Mouse (Mus musculus) ES-Bruce4 (cell line): ENCODE data around the gene Spata31d1d.

Experiments
- CTCF ChIP-seq: IDR thresholded peaks from one replicate; pipeline ENCODE4 v1.8.1; 2011; ENCODE audit warnings: low read depth, low read length
- EP300 ChIP-seq: IDR thresholded peaks from 2 replicates; pipeline ENCODE4 v1.6.1; 2011; ENCODE audit warnings: low read depth, low read length; ENCODE audit not compliant: insufficient read depth
- POLR2A ChIP-seq: IDR thresholded peaks from one replicate; pipeline ENCODE4 v1.8.1; 2011; ENCODE audit warnings: low read length; ENCODE audit not compliant: insufficient read depth

GRCm38 (mm10) chr13:59703514-59703913 is 28.0 kb downstream of the Spata31d1d start:
- TF ChIP-seq CTCF (no peak), POLR2A (no peak), EP300 (no peak)
